Mouse (Mus musculus): ENCODE data around the gene 1700016C15Rik.

GRCm38 (mm10) chr1:177686137-177686536 is 43.5 kb upstream of the 1700016C15Rik start:
- TF ChIP-seq CTCF (IDR thresholded peaks at IDR 0.05; ENCODE audit: extremely low read depth, insufficient read length, insufficient replicate concordance, low read depth, low read length) (no peak), POLR2A (IDR thresholded peaks at IDR 0.05; ENCODE audit: low read depth, low read length) (no peak)

Measured in small intestine, adult 2 months (tissue).